Mouse (Mus musculus): ENCODE results near the gene Cyp4a32.

- TF ChIP-seq POLR2A (IDR thresholded peaks at IDR 0.05; ENCODE audit: extremely low read depth, insufficient read depth, low read length) (no peak), CTCF (IDR thresholded peaks at IDR 0.05; ENCODE audit: extremely low read depth, insufficient read depth, low read length) (no peak)
These were observed 50.1 kb downstream of the Cyp4a32 start for GRCm38 (mm10) chr4:115650866-115651265.
